Mouse (Mus musculus) thymus, postnatal 25 days (tissue): ENCODE measurements around the gene Cacnb2.

Experiments used
- DNase-seq: peaks from one replicate; pipeline ENCODE4 v3.0.0; 2022

The Cacnb2 gene

DNA sequence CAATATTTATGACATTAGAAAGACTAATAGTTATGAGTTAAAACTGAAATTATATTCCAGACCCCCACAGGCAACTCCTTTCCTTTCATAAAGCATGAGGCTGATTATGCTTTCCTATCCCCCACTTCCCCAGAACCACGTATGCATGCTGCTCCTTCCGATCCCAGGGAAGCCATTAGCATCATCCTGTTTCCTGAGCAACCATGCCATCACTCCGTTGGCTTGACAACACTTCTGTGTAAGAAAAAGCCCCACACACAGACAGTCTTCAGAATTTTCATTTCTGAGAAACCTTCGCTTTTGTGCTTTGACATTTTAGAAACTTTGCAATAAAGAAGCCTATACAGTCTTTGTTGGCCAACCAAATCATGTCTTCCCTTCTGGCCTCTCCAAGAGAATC lies 393.1 kb downstream of the Cacnb2 start:
- DNase-seq: no peak

DNA sequence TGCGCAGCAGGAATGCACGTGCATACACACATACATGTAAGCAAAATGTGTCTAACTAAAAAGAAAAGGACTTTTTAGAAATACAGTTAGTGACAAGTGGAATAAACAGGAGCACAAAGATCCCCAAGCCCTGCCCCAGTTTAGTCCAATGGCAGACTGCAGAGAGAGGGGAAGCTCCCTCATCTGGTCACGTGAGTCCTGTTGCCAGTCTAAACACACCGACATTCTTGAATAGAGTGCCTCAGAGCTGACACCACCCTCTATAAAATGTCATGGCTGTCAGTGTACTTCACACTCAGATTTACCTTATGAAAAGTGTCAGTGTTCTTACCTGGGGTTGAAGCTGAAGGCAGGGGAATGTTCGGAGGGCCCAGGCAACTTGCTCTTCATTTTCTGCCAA lies 394.9 kb downstream of the Cacnb2 start:
- peak; percentile 14 for DNase-seq

DNA sequence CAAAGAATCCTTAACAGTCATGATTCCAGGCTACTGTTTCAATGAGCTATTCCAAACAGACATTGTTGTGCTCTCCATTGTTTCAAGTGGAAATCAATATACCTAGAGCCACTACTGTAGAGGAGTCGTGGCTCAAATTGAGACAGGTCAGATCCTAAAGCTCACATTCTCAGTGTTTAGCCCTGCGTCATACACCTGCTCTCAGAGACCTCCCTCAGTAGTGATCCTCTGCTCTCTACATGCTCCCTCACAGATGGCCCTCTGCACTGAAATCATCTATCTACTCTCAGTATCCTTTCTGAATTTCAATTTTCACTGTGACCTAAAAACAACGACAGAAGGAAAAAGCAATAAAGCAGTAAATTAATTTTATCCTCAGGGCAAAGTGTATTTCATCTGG lies 404.6 kb downstream of the Cacnb2 start:
- no peak for DNase-seq

GRCm38 (mm10) chr2:15008072-15008471 lies 405.2 kb downstream of the Cacnb2 start:
- DNase-seq: no peak

GRCm38 (mm10) chr2:15026817-15027216 lies 423.9 kb downstream of the Cacnb2 start:
- DNase-seq: no peak

GRCm38 (mm10) chr2:15027816-15028215 lies 424.9 kb downstream of the Cacnb2 start:
- no peak for DNase-seq
